Mouse (Mus musculus): Measurements from ENCODE around the gene Hsd11b1. TPM values are rescaled to one million over a fixed set of nuclear protein-coding genes. Genes with fewer than 3 reads are reported as not detected.

Hsd11b1 gene
- polyA plus RNA-seq (2015; fragmentation: Nextera tagmentation; extraction: Ambion mirVana) = 1.8 and 2.4 TPM in 2 replicates

DNA sequence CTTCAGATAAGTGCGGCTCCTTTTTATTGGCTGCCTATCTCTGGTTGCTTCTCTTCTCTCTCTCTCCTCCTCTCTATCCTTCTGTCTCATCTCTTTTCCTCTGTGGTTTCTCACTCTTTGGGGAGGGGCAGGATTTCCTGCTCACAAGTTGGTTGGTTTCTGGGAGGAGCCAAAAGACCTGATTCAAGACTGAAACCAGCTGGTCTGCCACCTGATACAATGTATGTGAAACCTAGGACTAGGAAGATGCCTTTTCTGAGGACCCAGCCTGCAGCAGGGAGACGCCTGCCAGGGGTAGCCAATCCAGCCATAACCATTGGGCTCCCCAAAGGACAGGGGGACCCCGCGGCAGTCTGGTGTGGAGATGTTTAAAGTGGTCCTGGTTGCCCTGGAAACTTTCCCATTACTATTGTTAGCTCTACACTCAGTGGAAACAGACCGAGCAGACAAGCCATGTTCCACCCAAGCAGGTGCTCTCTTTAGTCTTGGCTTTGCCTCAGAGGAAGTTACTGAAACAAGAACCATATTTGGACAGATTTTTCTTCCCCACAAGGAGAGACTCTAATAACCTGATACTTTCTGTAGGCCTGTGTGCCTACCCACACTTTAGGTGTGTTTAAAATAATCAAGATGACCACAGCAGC lies at the start of gene Hsd11b1:
Gene Hsd11b1 (minus strand): TSS at position 121 of the 644 bp plus-strand sequence.
- Histone ChIP-seq H3K4me1 (no peaks in the 10 kb centered on the region), H3K36me3 (no peaks in the 10 kb centered on the region), H3K9me3 (no peaks in the 10 kb centered on the region), H3K4me2 (no peak within 1 kb of the TSS), H3K9ac (no peak within 1 kb of the TSS), H3K27ac (no peak within 1 kb of the TSS), H3K27me3 (replicated peaks) (no peaks in the 10 kb centered on the region), H3K4me3 (replicated peaks) (no peak within 1 kb of the TSS)
- 57% methylated on average over 5 of the region's 5 CpGs for WGBS
- ATAC-seq (ENCODE audit: insufficient read depth, low FRiP score, low read depth) = no peak

GRCm38 (mm10) chr1:193311596-193311995 lies 47.7 kb upstream of the Hsd11b1 start:
- Histone ChIP-seq H3K9ac (no peak overlapping the region), H3K27me3 (replicated peaks) (no peaks in the 10 kb centered on the region), H3K4me1 (0 out of 2 replicates have a peak, but pooled peaks cover 12% of the 10 kb centered on the region)

DNA sequence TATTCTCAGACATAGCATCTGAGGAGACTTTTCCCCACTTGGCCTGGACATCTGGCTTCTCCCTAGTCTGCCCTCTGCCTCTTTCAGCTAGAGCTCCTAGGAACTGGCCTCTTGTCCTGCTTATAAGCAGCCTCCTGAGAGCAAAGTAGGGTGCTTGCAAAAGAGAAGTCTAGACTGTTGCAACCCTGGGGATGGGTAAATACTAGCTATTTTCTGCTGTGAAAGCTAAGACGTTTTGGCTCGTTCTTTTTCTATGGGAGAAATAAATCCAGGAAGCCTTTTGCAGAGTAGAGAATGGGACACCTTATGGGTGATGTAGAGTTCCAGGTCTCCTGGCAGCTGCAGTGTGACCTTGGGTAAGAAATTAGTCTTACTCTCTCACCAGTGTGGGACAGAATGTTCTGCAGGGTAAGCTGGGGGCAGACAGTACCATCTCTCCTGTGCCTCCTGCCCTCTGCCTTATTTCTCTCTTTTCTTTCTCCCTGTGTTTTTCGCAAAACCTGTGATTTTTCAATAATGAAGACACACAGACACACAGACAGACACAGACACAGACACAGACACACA lies 46.7 kb upstream of the Hsd11b1 start:
- Histone ChIP-seq H3K36me3 (no peaks in the 10 kb centered on the region), H3K4me2 (no peak overlapping the region), H3K27me3 (replicated peaks) (no peaks in the 10 kb centered on the region), H3K4me3 (replicated peaks) (no peak overlapping the region), H3K9ac (no peak overlapping the region), H3K9me3 (no peaks in the 10 kb centered on the region), H3K4me1 (0 out of 2 replicates have a peak, but pooled peaks cover 8% of the 10 kb centered on the region), H3K27ac (no peak overlapping the region)
- WGBS = 82% methylated on average over 3 of the region's 3 CpGs
- ATAC-seq (ENCODE audit: insufficient read depth, low FRiP score, low read depth) = no peak

More at GRCm38 (mm10) chr1:193311596-193311995, 47.7 kb upstream of the Hsd11b1 start:
- no peak for ATAC-seq (ENCODE audit: insufficient read depth, low FRiP score, low read depth)
- H3K9me3 ChIP-seq = no peaks in the 10 kb centered on the region
- no peak overlapping the region for H3K4me3 ChIP-seq (replicated peaks)
- H3K36me3 ChIP-seq = no peaks in the 10 kb centered on the region
- H3K4me2 ChIP-seq = no peak overlapping the region
- WGBS = 56% methylated on average over 1 of the region's 1 CpGs
- no peak overlapping the region for H3K27ac ChIP-seq

DNA sequence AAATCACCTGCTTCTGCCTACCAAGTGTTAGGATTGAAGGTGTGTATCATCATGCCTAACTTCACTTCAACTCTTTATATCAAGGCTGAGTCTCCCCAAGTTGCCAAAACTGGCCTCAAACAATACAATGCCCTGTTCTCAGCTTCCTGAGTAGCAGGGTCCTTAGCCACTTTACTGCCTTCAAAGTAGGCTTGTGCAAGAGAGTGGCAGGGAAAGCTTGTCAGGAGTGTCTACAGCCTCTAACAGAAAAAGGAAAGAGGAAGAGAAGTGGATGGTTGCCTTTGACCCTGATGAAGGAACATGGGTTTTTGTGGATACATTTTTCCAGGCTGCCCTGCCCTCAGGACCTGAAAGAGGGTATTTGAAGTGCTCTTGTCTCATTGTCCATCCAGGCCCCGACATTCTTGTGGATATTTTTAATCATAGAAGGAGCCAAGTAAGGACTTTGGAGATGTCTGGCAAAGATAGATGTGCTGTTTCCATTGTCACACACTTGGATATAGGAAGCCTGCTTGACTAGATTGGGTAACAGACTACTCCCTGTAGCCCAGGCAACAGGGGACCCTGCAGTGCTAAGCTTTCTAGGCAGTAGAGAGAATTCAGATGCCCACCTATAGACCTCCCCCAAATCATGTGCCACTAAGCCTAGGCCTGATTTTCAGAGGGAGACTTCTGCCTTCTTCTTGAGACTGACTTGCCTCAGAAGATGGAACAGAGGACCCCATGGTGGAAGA lies 46.1 kb upstream of the Hsd11b1 start:
- Histone ChIP-seq H3K4me3 (replicated peaks) (no peak overlapping the region), H3K9ac (no peak overlapping the region), H3K9me3 (no peaks in the 10 kb centered on the region), H3K4me1 (0 out of 2 replicates have a peak, but pooled peaks cover 3% of the 10 kb centered on the region), H3K4me2 (no peak overlapping the region), H3K36me3 (no peaks in the 10 kb centered on the region), H3K27me3 (replicated peaks) (no peaks in the 10 kb centered on the region), H3K27ac (no peak overlapping the region)
- WGBS = 71% methylated on average over 1 of the region's 1 CpGs
- no peak for ATAC-seq (ENCODE audit: insufficient read depth, low FRiP score, low read depth)

DNA sequence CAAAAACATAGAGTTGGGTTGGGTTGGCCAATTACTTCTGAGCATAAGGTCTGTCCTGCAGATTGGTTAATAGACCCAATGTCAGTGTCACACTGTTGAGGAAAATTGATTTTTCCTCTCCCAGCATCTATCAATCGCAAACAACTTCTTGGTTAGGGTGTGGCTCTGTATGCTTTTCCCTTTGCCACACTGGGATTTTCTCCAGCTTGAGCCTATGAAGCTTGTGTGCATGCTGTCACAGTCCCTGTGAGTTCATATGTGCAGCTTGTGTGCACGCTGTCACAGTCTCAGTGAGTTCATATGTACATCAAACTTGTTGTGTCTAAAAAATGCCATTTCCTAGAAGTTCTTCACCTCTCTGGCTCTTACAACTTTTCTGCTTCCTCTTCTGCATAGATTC lies 43.0 kb upstream of the Hsd11b1 start:
- no peak overlapping the region for H3K9ac ChIP-seq
- no peak for ATAC-seq (ENCODE audit: insufficient read depth, low FRiP score, low read depth)
- 82% methylated on average over 2 of the region's 2 CpGs for WGBS
- no peak overlapping the region for H3K4me2 ChIP-seq
- H3K4me1 ChIP-seq = 0 out of 2 replicates have a peak, but pooled peaks cover 2% of the 10 kb centered on the region
- H3K27me3 ChIP-seq (replicated peaks) = no peaks in the 10 kb centered on the region
- H3K4me3 ChIP-seq (replicated peaks) = no peak overlapping the region
- H3K27ac ChIP-seq = no peak overlapping the region
- H3K36me3 ChIP-seq = no peaks in the 10 kb centered on the region
- H3K9me3 ChIP-seq = no peaks in the 10 kb centered on the region

DNA sequence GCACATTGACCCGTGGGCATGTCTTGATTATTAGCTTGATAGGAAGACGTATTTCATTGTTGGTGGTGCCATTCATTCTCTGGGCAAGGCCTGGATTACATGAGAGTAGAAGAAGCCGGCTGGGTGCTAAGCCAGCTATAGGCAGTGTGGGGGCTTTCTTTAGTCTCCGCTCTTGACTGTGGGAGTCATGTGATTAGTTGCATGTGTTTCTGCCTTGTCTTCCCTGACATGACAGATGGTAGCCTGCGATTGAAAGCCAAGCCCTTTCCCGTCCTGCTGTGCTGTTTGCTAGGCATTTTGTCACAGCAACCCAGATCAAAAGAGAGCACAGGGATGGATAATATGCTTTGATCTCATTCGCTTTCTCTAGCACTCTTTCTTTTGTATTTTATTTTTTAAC lies 41.5 kb upstream of the Hsd11b1 start:
- no peak overlapping the region for H3K4me2 ChIP-seq
- no peaks in the 10 kb centered on the region for H3K27me3 ChIP-seq (replicated peaks)
- 42% methylated on average over 7 of the region's 7 CpGs for WGBS
- H3K36me3 ChIP-seq = no peaks in the 10 kb centered on the region
- no peak overlapping the region for H3K9ac ChIP-seq
- no peak overlapping the region for H3K4me3 ChIP-seq (replicated peaks)
- H3K27ac ChIP-seq = no peak overlapping the region
- H3K9me3 ChIP-seq = no peaks in the 10 kb centered on the region
- no peak for ATAC-seq (ENCODE audit: insufficient read depth, low FRiP score, low read depth)
- 0 out of 2 replicates have a peak, but pooled peaks cover 7% of the 10 kb centered on the region for H3K4me1 ChIP-seq

GRCm38 (mm10) chr1:193303096-193303495 lies 39.2 kb upstream of the Hsd11b1 start:
- Histone ChIP-seq H3K9me3 (no peaks in the 10 kb centered on the region), H3K27me3 (replicated peaks) (no peaks in the 10 kb centered on the region), H3K27ac (no peak overlapping the region), H3K9ac (no peak overlapping the region), H3K4me3 (replicated peaks) (no peak overlapping the region), H3K4me1 (0 out of 2 replicates have a peak, but pooled peaks cover 7% of the 10 kb centered on the region), H3K36me3 (no peaks in the 10 kb centered on the region), H3K4me2 (peak overlapping the region; percentile 39; the same call in 1 of the 2 replicates)
- WGBS = 66% methylated on average over 2 of the region's 2 CpGs
- no peak for ATAC-seq (ENCODE audit: insufficient read depth, low FRiP score, low read depth)

- Histone ChIP-seq H3K9me3 (no peaks in the 10 kb centered on the region), H3K27ac (peak overlapping the region; percentile 77), H3K4me1 (0 out of 2 replicates have a peak, but pooled peaks cover 7% of the 10 kb centered on the region), H3K4me3 (replicated peaks) (peak overlapping the region; percentile 25), H3K9ac (no peak overlapping the region), H3K4me2 (peak overlapping the region; percentile 39), H3K36me3 (no peaks in the 10 kb centered on the region), H3K27me3 (replicated peaks) (no peaks in the 10 kb centered on the region)
- ATAC-seq (ENCODE audit: insufficient read depth, low FRiP score, low read depth) = peak; percentile 81
- WGBS = 43% methylated on average over 8 of the region's 8 CpGs
Measured at GRCm38 (mm10) chr1:193302093-193302405, 38.2 kb upstream of the Hsd11b1 start.

GRCm38 (mm10) chr1:193301216-193302092 lies 37.6 kb upstream of the Hsd11b1 start:
- no peaks in the 10 kb centered on the region for H3K36me3 ChIP-seq
- H3K9me3 ChIP-seq = no peaks in the 10 kb centered on the region
- peak overlapping the region; percentile 39 for H3K4me2 ChIP-seq
- 0 out of 2 replicates have a peak, but pooled peaks cover 7% of the 10 kb centered on the region for H3K4me1 ChIP-seq
- peak overlapping the region; percentile 77 for H3K27ac ChIP-seq
- WGBS = 48% methylated on average over 6 of the region's 6 CpGs
- H3K27me3 ChIP-seq (replicated peaks) = no peaks in the 10 kb centered on the region
- H3K4me3 ChIP-seq (replicated peaks) = peak overlapping the region; percentile 25
- H3K9ac ChIP-seq = no peak overlapping the region
- peak; percentile 84 for ATAC-seq (ENCODE audit: insufficient read depth, low FRiP score, low read depth)

- Histone ChIP-seq H3K36me3 (no peaks in the 10 kb centered on the region), H3K4me1 (0 out of 2 replicates have a peak, but pooled peaks cover 7% of the 10 kb centered on the region), H3K4me3 (replicated peaks) (no peak overlapping the region), H3K27ac (no peak overlapping the region), H3K27me3 (replicated peaks) (no peaks in the 10 kb centered on the region), H3K9me3 (no peaks in the 10 kb centered on the region), H3K9ac (no peak overlapping the region), H3K4me2 (no peak overlapping the region)
- no peak for ATAC-seq (ENCODE audit: insufficient read depth, low FRiP score, low read depth)
- 53% methylated on average over 1 of the region's 1 CpGs for WGBS
Measured at GRCm38 (mm10) chr1:193299995-193300394, 36.1 kb upstream of the Hsd11b1 start.

DNA sequence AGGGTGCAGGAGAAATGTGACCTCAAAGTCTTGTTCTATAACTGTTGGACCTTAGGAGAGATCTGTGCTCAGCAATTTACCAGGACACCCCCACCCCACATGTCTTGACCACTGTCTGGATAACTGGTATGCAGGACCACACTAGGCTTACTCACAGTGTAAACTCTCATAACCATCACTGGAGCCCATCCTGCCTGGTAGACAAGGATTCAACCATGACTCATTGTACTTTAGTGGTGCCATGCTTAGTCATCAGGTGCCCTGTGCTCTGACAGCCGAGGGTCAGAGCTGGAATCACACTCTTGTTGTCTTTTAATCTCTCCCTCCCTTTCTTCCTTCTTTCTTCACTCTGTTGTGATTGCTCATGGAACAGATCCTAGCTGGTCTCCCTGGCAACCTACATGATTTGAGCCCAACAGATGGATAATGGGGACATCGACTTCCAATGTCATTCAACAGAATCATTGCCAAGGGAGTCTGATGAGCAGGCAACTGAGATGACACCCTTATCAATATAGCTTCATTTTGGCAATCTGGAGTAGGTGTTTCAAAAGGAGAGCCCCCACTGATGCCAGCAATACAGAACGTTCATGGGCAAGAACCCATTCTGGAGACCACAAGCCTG lies 34.4 kb upstream of the Hsd11b1 start:
- no peak for ATAC-seq (ENCODE audit: insufficient read depth, low FRiP score, low read depth)
- 74% methylated on average over 3 of the region's 3 CpGs for WGBS

More for the DNA sequence above, 34.4 kb upstream of the Hsd11b1 start:
- Histone ChIP-seq H3K27ac (no peak overlapping the region), H3K9me3 (no peaks in the 10 kb centered on the region), H3K27me3 (replicated peaks) (no peaks in the 10 kb centered on the region), H3K9ac (no peak overlapping the region), H3K4me1 (0 out of 2 replicates have a peak, but pooled peaks cover 7% of the 10 kb centered on the region), H3K4me3 (replicated peaks) (no peak overlapping the region), H3K4me2 (no peak overlapping the region), H3K36me3 (no peaks in the 10 kb centered on the region)

Measured in stomach, embryonic 15.5 days (tissue).